Mouse (Mus musculus) inflammation-experienced regulatory T-cells, adult 6 months (primary cell): ENCODE data around the gene Gm49368. TPM values are rescaled to one million over a fixed set of nuclear protein-coding genes. Genes with fewer than 3 reads are reported as not detected.
"Not testable (repeated sequence)": the region's sequence is repeated elsewhere in the genome, so short reads cannot be mapped to it uniquely, and the experiment has no call there.

Experiments
- ATAC-seq: one replicate; pipeline ENCODE4 v1.8.0; 2017
- polyA plus RNA-seq, 3 experiments: library from polyadenylated mRNA; unstranded; fragments of 100-300 nt; shearing (Covaris generic); gene quantifications; one replicate each; pipeline ENCODE4 v1.2.1; 2017

Gm49368 gene
- under 1 TPM in 1 of 3 experiments, not detected in 2; 0.87 TPM for polyA plus RNA-seq

DNA sequence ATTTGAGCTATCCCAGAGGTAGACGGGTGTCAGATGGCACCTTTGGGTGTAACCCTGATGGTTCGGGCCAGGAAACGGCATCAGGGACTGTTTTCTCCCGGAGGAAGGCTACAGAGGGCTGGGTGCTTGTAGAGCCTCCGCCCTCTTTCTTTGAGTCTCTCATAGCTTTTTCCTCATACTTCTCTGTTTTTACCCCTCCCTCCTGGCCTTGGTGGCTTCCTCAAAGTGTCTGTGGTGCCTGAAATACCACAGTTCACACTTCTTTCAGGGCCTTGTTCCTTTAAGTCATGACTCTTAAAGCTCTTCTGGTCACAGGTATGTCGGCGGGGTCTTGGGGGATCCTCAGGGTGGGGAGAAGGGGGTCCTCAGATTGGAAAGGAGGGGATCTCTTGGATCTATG lies at the start of gene Gm49368, which contains the start of gene Itgam:
TSS of gene Gm49368 (plus strand) at position 228 of the 400 bp plus-strand sequence.
TSS of gene Itgam (plus strand) at position 185 of the 400 bp plus-strand sequence.
- no peak for ATAC-seq

DNA sequence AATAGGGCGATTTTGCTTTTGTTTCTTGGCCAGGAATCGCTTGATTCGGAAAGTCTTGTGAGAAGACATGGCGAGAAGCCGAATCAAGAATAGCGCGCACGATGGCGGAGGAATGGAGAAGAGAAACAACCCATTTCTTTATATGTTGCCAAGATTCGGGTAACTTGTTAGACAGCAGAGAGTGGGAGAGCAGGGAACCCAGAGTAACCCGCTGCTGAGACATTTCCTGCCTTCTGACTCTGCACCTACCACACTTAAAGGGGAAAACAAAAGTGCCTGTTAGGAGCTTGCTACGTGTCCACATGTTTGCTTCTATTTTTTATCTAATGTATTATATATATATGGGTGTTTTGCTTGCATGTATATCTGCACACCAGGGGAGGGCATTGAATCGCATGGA lies 49.4 kb upstream of the Gm49368 start:
- no peak for ATAC-seq

DNA sequence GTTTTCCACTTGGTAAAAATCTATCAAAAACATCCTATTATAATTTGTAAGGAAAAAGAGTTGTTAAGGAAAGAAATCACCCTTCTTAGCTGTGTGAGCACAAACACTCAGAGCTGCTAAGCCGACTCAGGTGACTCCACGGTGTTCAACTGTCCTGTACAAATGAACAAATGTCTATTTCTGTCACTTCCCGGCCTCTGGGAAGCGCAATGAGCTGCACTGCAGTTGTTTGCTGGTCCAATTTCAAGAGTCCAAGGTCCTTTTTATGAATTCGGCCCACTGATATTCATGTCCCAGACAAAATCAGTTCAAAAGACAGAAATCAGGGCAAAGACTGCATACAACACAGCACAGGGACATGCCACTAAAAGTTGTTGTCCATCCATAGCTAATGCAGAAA lies 46.3 kb upstream of the Gm49368 start:
- not testable (repeated sequence) for ATAC-seq

DNA sequence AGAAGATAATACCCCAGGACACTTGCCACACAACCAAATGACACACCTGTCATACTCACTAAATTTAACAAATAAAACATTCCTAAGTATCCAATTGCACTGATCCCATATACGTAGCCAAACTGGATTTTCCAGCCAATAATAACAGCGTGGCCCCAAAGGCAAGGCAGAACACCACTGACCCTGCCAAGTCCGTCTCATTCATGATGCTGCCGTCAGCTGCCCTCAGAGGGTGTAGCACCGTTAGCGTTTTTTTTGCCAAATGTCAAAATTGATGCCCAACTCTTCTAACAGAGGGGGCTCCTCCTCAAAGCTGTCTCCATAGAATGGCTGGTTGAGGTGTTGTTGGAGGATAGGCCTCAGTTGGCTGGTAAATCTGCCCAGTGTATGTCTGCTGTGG lies 45.8 kb upstream of the Gm49368 start:
- no peak for ATAC-seq

DNA sequence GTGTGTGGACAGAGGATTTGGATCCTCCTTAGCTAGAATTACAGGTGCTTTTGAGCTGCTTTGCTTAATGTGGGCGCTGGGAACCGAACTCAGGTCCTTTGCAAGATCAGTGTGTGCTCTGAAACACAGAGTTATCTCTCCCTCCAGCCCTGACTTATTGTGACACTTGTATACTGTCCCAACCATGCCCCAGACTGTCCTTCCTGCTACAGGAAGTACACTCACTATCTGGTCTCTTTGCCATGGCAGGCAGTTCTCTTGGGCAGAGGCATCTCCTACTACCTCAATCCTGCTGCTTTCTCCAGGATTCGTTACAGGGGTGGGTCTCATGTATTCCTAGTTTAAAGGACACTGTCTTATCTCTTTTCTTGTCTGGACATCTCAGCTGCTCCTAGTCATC lies 44.2 kb upstream of the Gm49368 start:
- ATAC-seq: no peak

DNA sequence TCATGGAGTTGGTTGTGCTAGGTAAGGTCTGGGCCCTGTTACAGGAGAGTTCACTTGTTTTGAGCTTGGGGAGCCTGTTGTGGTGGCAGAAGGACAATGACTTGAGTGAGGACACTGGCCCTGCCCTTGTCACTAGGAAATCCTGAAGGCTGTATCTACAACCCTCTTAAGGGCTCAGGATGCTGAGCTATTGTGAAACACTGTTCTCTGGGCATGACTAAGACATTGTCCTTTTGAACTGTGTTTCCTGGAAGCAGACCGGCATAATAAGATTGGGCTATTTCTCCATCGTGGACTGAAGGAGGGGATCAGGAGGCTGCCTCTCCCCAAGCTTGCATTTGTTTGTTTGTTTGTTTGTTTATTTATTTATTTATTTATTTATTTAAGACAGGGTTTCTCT lies 43.3 kb upstream of the Gm49368 start:
- ATAC-seq: no peak

DNA sequence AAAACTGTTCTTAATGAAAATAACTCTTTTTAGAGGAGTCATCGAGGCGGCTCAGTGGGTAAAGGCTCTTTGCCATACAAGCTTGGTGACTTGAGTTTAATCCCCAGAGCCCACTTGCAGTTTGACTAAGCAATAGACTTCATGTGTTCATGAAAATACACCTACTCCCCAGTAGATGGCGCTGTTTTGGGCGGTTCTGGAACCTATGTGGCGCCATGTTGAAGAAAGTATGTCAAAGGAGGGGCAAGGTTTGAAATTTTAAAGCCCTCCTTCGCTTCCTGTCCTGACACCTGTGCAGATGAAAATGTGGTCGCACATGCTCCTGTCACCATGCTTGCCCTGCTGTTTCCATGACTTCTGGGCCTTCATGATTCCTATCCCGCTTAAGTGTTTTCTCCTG lies 39.5 kb upstream of the Gm49368 start:
- ATAC-seq: no peak

DNA sequence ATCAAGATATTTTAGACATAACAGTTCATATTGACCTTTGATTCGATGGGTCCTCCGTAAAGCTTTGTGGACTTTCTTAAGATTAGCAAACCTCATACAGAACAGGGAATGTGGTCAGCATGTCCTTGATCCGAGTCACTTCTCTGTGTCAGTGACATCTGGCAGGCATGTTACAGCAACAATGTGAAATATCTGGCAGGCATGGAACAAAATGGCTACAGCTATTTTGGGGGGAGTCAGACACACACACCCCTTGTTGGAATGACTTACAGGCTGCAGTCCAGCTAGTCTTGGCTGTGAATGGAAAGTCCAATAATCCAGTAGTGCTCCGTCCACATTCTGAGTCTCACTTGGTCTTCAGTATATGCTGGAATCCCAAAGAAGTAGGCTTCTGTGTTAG lies 38.9 kb upstream of the Gm49368 start:
- no peak for ATAC-seq

DNA sequence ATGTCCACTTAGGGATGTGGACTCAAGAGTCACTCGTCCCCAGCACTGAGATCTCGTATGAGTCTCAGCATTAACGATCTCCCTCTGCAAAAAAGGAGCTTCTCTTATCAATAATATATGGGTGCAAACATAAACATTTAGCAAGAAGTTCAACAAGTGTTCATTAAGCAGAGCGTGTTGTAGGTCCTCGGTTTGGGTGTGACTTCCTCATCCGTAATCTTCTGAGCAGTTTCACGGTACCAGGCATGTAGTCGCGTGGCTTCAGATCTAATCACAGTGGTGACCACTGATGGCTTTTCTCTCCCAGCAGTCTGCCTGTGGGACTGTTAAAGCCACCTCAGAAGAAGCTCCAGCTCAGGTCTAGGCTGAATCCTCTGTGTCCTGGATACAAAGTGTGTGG lies 38.1 kb upstream of the Gm49368 start:
- ATAC-seq: no peak

DNA sequence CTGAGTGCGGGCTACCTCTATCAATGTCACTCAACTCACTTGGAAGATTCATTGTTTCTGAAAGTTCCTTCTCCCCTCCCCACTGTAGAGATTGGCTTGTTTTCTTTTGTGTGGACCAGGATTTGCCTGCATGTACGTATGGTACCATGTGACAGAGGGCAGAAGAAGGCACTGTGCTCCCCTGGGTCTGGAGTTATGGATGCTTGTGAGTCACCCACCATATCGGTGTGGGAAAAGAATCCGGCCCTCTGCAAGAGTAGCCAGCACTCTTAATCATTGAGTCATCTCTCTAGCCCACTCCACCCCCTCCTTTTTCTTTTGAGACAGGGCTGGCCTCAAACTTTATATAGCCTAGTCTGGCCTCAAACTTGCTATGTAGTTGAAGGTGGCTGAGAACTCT lies 37.6 kb upstream of the Gm49368 start:
- no peak for ATAC-seq

DNA sequence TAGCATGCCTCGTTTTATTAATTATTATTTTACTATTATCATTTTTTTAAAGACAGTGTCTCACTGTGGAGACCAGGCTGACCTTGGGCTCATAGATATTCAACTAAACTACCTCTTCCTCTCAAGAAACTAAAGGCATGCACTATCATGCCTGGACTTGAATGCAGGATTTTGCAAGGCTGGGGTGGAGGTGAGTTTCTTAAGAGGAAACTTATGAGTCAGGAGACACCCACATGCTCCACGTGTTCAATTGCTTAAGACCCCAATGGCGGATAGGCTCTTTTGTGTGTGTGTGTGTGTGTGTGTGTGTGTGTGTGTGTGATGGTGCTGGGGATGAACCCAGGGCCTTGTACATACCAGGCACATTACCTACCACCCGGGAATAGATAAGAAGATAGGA lies 37.1 kb upstream of the Gm49368 start:
- ATAC-seq: no peak

DNA sequence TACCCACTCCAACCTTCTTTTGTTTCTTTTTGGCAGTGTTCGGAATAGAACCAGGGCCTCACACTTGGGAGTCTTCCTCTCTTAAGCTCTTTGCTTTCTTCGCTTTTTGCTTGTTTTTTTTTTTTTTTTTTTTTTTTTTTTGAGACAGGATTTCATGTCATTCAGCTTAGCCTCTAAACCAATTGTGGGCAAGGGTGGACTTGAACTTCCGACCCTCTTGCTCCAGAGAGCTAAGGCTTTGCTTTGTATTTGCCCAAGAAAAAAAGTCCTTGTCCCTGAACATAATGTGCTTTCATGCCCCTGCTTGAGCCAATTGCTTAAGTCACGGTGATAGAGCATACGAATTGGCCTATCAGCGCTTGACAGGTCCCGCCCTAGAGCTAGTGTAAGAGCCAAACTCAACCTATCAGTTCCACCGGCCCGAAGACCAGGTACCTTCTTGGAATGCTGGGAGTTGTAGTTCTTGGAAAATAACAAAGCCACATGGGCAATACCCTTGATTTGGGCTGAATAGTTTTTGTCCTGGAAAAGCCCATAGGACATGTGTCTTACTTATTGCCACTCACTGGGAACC lies 31.0 kb upstream of the Gm49368 start:
- ATAC-seq: no peak

DNA sequence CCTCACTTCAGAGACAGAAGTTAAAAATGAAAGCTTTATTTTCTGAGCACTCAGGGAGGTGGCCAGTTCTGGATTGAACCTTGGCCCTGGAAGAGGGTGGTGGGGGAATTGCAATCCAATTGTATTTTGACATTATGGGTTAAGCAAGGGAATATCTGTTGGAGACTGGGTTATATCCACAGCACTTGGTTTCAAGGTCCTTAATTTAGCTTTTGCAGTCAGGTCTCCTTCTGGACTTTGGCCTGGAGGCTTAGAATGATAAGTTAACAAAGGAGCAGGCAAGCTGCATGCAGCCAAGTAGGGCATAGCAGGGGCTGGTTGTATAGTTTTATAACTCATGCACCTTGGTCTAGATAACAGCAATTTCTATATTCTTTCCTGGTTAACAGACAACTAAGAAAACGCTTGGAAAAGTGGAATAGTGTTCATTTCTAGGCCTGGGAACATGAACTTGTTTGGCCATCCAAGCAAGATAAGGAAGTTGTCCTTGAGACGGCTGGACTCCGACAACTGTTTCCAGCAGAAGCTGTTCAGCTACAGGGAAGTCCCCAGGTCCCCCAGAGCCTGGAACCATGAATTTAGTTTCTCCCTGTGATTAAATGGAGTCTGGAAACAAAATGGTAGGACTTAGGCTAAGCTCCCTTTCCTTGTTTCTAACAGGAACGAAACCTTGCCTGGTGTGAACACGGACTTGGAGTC lies 30.0 kb upstream of the Gm49368 start:
- ATAC-seq: no peak

DNA sequence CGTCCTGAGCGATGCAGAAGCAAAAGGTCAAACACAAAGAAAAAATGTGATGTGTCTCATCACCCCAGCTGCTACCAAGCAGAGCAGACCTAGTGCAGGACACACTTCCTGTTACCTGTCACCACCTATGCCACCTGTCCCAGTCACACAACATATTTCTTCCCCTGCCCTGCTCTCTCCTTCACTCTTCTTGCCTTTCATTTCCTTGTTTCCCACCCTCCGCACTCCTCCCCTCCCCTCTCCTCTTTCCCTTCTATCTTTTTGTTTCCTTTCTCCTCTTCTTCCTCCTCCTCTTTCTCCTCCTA lies 29.5 kb upstream of the Gm49368 start:
- no peak for ATAC-seq

DNA sequence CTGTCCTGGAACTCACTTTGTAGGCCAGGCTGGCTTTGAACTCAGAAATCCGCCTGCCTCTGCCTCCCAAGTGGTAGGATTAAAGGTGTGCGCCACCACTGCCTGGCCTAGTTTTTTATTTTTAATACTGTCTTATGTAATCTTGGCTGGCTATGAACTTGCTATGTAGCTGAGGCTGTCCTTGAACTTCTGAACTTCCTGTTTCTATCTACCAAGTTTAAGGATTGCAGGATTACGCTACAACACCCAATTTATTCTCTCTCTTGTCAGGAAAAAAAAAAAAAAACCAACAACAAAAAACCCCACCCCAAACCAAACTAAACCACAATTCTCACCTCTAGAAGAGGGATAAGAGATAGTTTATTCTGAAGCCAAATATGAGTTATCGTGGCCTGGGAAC lies 28.9 kb upstream of the Gm49368 start:
- no peak for ATAC-seq

DNA sequence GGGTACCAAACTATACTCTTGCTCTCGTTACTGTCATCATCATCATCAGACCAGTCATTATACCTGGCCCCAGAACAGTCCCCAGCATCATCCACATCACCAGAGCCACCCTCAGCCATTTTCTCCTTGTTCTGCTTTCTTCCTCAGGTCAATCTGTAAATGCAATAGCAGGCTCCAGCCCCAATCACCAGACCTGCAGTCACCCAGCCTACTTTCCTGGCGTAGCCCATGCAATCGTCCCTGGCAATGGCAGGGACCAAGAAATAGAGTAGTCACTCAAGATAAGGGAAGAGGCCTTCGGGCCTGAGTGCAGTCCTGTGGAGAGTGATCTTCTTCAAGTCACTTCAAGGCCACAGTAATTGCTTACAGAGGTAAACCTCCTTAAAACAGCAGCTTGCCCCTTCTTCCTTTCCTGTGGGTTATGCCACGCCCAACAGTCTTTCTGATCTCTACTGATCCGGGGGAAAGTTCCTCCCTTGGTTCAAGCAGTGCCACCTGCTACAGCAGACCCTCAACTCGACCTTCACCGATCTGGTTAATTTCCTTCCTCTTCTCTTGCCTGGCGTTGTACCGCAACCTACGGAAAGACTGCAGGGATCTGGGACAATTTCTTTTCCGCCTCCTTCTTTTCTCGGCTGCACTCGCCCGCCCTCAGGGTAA lies 20.2 kb upstream of the Gm49368 start:
- ATAC-seq: not testable (repeated sequence)

DNA sequence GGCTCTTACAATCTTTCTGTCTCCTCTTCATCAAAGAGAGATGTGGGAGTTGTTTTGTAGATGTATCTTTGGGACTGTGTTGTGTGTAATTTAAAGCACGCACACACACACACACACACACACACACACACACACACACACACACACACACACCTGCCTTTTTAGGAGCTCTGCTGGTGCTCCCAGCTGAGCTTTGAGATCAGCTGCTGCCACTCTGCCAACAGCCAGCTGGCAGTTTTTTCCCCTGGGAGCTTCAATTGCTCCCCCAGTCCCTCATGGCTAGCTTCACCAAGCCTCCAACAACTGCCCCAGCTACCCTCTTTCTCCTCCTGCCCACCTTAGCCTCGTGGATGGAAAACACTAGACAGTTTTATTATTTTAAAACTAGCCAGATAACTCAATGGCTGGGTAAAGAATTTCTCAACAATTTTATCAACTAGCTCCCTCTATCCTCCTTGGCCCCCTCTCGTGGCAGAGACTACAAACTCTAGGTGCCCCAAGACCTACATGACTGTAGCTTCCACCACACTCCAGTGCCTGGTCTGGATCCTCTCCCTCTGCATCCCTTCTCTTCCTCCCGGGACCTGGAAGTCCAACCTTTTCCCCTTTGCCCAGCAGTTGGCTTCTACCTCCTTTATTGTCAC lies 18.2 kb upstream of the Gm49368 start:
- no peak for ATAC-seq

DNA sequence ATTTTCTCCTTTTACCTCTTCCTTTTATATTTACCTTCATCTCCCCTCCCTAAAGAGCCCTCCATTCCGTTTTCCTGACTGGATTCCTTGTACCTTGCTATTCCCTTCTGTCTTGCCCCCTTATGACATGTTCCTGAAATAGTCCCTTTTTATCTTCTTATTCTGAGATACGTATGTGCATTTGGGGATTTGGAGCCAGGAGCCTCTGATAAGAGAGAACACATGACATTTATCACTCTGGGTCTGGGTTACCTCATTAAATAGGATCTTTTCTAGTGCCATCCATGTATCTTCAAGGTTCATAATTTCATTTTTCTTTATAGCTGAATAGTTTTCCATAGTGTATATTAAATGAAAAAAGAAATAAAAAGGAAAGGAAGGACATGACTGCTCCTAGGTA lies 16.8 kb upstream of the Gm49368 start:
- ATAC-seq: no peak

DNA sequence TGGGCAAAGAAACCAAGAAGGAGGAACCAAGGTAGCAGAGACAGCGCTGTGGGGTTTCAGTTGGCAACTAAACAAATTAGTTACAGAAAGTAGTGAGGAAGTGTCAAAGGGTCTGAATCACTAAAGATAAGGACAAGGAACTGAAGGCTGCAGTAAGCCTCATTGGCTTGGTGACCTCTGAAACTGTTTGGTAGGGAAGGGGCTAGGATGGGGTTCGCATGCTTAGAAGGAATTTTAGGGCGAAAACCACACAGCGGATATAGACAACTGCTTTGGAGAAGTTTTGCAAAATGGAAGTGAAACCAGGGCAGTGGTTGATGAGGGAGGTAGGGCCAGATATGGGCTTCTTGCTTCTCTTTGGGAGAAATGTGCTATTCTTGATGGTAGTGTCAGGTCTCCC lies 13.7 kb upstream of the Gm49368 start:
- no peak for ATAC-seq

DNA sequence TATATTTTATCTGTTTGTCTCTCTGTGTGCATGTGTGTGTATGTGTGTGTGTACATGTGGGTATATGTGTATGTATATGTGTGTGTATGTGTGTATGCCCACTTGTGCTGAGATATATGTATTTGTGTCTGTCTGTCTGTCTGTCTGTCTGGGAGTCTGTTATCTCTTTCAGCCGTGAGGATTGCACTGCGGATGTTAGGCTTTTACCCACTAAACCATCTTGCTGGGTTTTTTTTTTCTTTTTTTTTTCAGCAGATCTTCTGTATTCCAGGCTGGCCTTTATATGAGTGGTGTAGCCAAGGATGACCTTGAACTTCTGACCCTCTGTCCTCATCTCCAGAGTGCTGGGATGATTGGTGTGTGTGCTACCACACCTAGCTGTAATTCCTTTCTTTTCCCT lies 13.2 kb upstream of the Gm49368 start:
- no peak for ATAC-seq

DNA sequence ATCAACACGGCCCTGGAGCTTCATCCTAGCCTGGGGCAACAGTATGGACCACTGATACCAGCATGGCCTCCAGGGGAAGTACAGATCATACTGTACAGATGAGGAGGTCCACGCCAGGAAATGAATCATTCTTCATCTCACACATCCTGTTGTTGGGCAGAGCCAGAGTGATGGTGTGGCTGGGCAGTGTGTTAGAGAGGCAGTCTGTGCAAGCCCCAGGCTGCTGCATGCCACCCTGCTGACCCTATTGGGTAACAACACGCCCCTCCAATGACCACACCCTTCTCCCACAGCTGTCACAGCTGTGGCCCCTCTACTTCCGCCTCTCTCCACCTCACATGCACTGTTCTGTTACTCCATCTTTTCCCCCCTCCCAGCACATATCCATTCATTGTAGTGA lies 11.7 kb upstream of the Gm49368 start:
- peak; percentile 32 for ATAC-seq

DNA sequence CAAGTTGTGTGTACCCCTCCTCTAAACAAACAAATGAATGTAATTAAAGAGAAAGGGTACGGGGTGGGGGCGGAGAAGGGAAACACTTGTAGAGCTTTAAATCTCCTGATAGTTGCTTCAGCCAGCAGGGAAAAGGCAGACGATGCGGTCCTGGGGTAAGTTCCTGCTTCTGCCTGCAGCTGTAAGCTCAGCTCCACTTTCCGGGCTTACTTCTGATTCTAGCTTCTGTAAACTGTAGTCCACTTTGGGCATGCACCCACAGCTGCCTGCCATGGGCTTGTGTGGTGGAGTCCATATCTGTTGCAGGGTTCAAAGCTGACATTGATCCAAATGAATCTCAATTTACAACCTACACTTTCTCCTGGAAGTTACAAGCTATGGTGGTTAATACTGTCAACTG lies 9.4 kb upstream of the Gm49368 start:
- no peak for ATAC-seq

DNA sequence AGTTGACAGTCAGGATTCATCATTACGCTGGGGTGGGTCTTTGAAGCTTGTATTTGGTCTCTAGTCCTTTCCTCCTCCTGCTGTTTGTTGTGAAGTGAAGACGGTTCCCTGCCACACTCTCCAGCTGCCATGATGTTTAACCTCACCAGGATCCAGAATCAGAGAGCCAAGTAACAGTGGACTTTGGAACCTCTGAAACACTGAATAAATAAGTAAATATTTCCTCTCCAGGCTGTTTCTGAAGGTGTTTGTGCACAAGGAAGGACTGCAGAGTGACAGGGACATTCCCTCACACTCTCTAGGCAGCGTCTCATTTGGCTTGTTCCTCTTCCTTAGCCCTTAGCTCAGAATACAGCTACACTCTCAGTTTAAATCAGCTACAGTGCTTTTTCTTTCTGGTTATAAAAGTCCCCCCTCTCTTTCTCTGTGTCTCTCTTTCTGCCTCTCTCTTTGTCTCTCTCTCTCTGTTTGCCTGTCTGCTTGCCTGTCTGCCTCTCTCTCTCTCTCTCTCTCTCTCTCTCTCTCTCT lies 5.5 kb upstream of the Gm49368 start:
- ATAC-seq: no peak

DNA sequence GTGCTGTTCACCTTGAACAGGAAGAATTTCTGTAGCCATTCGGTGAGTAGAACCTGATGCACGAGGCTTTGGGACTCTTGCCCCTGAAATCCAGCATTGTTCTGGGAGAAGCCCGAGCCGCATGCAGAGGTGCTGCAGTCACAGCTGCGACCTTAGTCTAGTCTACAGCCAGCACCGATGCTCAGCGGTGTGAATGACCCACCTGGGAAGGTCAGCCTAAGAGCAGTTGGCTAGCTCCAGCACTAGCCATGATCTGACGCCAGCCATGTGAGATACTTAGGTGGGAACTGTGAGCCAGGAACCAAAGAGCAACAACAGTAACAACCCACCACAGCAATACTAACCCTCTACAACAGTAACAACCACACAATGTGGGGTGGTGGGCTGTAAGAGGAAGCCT lies 4.6 kb upstream of the Gm49368 start:
- no peak for ATAC-seq
